Mouse (Mus musculus) spleen, postnatal 36 days (tissue): ENCODE results near the gene Dirc2.

Experiments
- DNase-seq, 2 experiments: peaks; one replicate each; pipeline ENCODE4 v3.0.0; 2022; ENCODE audit warnings: low spot score in 2 of 2, mixed read lengths in 1 of 2

Gene Dirc2

GRCm38 (mm10) chr16:35740357-35740756 lies 28.8 kb downstream of the Dirc2 start:
- no peak for DNase-seq

GRCm38 (mm10) chr16:35739548-35739947 lies 29.6 kb downstream of the Dirc2 start:
- DNase-seq, result no peak

GRCm38 (mm10) chr16:35738096-35738767 lies 30.9 kb downstream of the Dirc2 start:
- no peak for DNase-seq

GRCm38 (mm10) chr16:35734038-35734437 lies 35.1 kb downstream of the Dirc2 start:
- DNase-seq, result peak; percentile 54 to 61

- DNase-seq, result no peak
Measured at GRCm38 (mm10) chr16:35732096-35732495, 37.1 kb downstream of the Dirc2 start.

GRCm38 (mm10) chr16:35729151-35729738 lies 39.9 kb downstream of the Dirc2 start:
- no peak for DNase-seq

GRCm38 (mm10) chr16:35726601-35727000 lies 42.6 kb downstream of the Dirc2 start:
- no peak for DNase-seq

GRCm38 (mm10) chr16:35724561-35724960 lies 44.6 kb downstream of the Dirc2 start:
- DNase-seq, result no peak

- DNase-seq, result no peak
Measured at GRCm38 (mm10) chr16:35717761-35718160, 51.4 kb downstream of the Dirc2 start.

GRCm38 (mm10) chr16:35716257-35716656 lies 52.9 kb downstream of the Dirc2 start:
- no peak for DNase-seq

- no peak for DNase-seq
Measured at GRCm38 (mm10) chr16:35715771-35716170, 53.4 kb downstream of the Dirc2 start.

- no peak for DNase-seq
Measured at GRCm38 (mm10) chr16:35715350-35715749, 53.8 kb downstream of the Dirc2 start.

- DNase-seq, result no peak
Measured at GRCm38 (mm10) chr16:35714689-35715088, 54.5 kb downstream of the Dirc2 start.

- no peak for DNase-seq
Measured at GRCm38 (mm10) chr16:35713606-35714005, 55.5 kb downstream of the Dirc2 start.

- no peak for DNase-seq
Measured at GRCm38 (mm10) chr16:35711004-35711403, 58.2 kb downstream of the Dirc2 start.

GRCm38 (mm10) chr16:35707004-35707403 lies 62.2 kb downstream of the Dirc2 start:
- DNase-seq, result no peak

GRCm38 (mm10) chr16:35704796-35705195 lies 64.4 kb downstream of the Dirc2 start:
- no peak for DNase-seq

- DNase-seq, result no peak
Measured at GRCm38 (mm10) chr16:35703763-35704679, 65.1 kb downstream of the Dirc2 start.

- DNase-seq, result no peak
Measured at GRCm38 (mm10) chr16:35701823-35702222, 67.3 kb downstream of the Dirc2 start.

GRCm38 (mm10) chr16:35696103-35696502 lies 73.1 kb downstream of the Dirc2 start:
- peak; percentile 22 to 40 for DNase-seq

GRCm38 (mm10) chr16:35694250-35694846 lies 74.8 kb downstream of the Dirc2 start:
- DNase-seq, result no peak

GRCm38 (mm10) chr16:35691606-35692005 lies 77.5 kb downstream of the Dirc2 start:
- no peak for DNase-seq
